Mouse (Mus musculus): ENCODE measurements at regions not wholly inside any gene's neighbourhood (a gene's known extent, or its start where the extent isn't known, plus 50 kb on each side); places are given as distances from the start of the nearest gene placed in this dataset.

DNA sequence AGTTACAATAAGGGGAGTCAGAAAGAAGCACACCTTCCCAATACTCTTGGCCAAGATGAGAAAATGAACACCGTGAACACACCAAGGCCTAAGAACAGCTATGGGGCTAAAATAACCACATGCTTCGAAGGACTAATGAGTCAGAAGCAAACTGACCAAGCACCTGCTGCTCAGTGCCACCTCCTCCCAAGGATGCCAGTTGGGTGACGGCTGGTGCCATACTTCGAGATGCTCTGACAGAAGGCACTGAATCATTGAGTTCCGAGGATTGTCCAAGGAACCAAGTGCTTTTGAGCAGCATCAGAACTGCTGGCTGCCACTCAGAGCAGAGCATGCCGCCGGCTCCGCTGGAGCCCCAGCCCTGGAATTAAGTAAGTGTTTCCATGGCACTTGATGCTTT, 67.6 kb upstream of the Kirrel3 start:
- intact Hi-C loops (cut with DNase I) = no loop called here
- no peak for DNase-seq

- intact Hi-C loops (cut with DNase I) = no loop called here
- no peak for DNase-seq
These were observed 63.7 kb upstream of the Kirrel3 start for GRCm38 (mm10) chr9:34421956-34422355.

DNA sequence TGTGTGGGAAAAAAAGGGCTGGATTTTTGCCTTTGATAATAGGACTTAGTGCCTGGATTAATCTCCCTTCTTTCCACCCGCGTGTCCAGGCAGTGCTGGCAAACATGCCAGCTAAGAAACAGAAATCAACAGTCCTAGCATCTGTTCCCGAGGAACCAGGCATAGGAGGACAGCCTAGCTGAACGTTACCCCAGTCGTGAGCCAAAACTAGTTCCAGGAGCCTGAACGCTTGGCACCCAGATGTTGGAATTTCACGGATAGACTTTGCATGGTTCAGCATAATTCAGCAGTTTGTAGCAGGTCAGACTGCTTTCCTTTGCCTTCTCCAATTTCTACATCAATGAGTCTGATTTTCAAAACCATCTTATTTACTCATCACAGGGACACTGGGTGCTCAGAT, 62.6 kb upstream of the Kirrel3 start:
- DNase-seq = no peak
- intact Hi-C loops (cut with DNase I) = no loop called here

- intact Hi-C loops (cut with DNase I) = no loop called here
These were observed 59.1 kb upstream of the Kirrel3 start for GRCm38 (mm10) chr9:34426589-34426988.

DNA sequence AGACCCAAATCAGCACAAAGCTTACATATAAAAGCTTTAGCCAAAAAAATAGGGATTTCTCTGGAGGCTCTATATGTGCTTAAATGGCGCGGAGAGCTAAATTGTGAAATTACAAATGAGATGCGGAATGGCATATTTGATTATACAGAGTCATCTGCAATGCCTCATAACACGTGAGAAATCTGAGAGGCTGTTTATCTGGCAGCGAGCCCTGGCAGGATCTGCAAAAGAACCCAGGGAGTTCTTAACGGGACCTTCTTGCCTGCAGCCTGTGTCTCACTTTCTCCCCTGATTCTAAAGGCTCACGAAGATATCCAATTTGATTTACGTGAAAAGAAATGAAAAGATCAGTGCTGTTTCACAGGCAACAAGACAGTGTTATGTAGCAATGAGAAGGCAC, 58.0 kb upstream of the Kirrel3 start:
- intact Hi-C loops (cut with DNase I) = no loop called here
- no peak for DNase-seq

More at GRCm38 (mm10) chr9:34426589-34426988, 59.1 kb upstream of the Kirrel3 start:
- DNase-seq = no peak
